Mouse (Mus musculus) kidney, embryonic 14.5 days (tissue): Measurements from ENCODE around the gene Krtap3-3. TPM values are rescaled to one million over a fixed set of nuclear protein-coding genes. Genes with fewer than 3 reads are reported as not detected.
A peak's percentile ranks its signal among the peaks of the same experiment; 100 is the strongest.
"Not testable (repeated sequence)": the region's sequence is repeated elsewhere in the genome, so short reads cannot be mapped to it uniquely, and the experiment has no call there.

Experiments used
- ATAC-seq: fragments of 200-750 bp; cut with Nextera tagmentation; 2 replicates; pipeline ENCODE4 v1.8.0; 2017; ENCODE audit warnings: moderate number of reproducible peaks, mild to moderate bottlenecking, moderate TSS enrichment, moderate library complexity; ENCODE audit not compliant: low FRiP score, low TSS enrichment
- H3K27ac ChIP-seq: fragments of 300-500 bp; sonication (generic); 2 replicates; pipeline ENCODE4 v1.5.1; 2014; ENCODE audit warnings: low read depth, mild to moderate bottlenecking, low read length, moderate library complexity, mixed read lengths
- H3K27me3 ChIP-seq: fragments of 300-500 bp; sonication (generic); 2 replicates; pipeline ENCODE4 v1.6.1; 2014; ENCODE audit warnings: mild to moderate bottlenecking, low read length; ENCODE audit not compliant: control insufficient read depth, insufficient read depth
- H3K36me3 ChIP-seq: fragments of 300-500 bp; sonication (generic); 2 replicates; pipeline ENCODE4 v1.6.1; 2014; ENCODE audit warnings: low read length, mixed read lengths; ENCODE audit not compliant: control insufficient read depth, insufficient read depth
- H3K4me1 ChIP-seq: fragments of 300-500 bp; sonication (generic); 2 replicates; pipeline ENCODE4 v1.6.1; 2014; ENCODE audit warnings: low read length, mixed read lengths; ENCODE audit not compliant: control insufficient read depth, insufficient read depth
- H3K4me2 ChIP-seq: fragments of 300-500 bp; sonication (generic); replicated peaks from 2 replicates; pipeline ENCODE4 v1.6.1; 2014; ENCODE audit warnings: low read depth, mild to moderate bottlenecking, low read length
- H3K4me3 ChIP-seq: fragments of 300-500 bp; sonication (generic); 2 replicates; pipeline ENCODE4 v1.5.1; 2014; ENCODE audit warnings: mild to moderate bottlenecking, low read length
- H3K9ac ChIP-seq: fragments of 300-500 bp; sonication (generic); 2 replicates; pipeline ENCODE4 v1.6.1; 2014; ENCODE audit warnings: low read depth, mild to moderate bottlenecking, low read length, moderate library complexity
- H3K9me3 ChIP-seq: fragments of 300-500 bp; sonication (generic); 2 replicates; pipeline ENCODE4 v1.6.1; 2016; ENCODE audit warnings: low read length; ENCODE audit not compliant: control insufficient read depth
- WGBS: fragments of 180-500 bp; shearing (Covaris S2); extraction: QIAGEN DNeasy Blood & Tissue Kit; methylation state at CpG from one replicate; pipeline ENCODE4 v1.1.7; 2014; 5-methylcytosine and 5-hydroxymethylcytosine counted together
- polyA plus RNA-seq: library from polyadenylated mRNA; unstranded; fragments of >200 nt; fragmentation: Nextera tagmentation; extraction: Ambion mirVana; gene quantifications from 2 replicates; pipeline ENCODE4 v1.2.1, GENCODE M21; 2014

Krtap3-3 gene
- not detected in 2 replicates for polyA plus RNA-seq

DNA sequence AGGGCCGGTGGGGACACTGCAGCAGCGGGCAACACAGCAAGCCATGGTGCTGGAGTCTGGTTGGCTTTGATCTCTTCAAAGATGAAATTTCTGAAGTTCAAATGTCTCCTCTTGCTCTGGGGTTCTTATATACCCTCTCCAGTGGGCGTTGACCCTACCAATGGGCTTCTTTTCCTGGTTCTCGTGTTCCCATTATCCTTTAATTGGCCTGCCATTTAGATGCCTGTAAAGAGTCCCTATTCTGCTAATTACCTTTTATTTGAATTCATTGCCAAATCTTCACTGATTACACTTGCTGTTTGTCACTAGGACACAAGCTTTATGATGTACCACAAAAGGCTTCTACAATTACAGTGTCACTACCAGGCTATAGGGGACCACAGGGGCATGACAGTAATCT, at the start of gene Krtap3-3:
Krtap3-3 (minus strand) TSS at position 101 of the 400 bp plus-strand sequence.
- no peak within 1 kb of the TSS for H3K9ac ChIP-seq
- no peak within 1 kb of the TSS for H3K4me2 ChIP-seq
- no peaks in the 10 kb centered on the region for H3K9me3 ChIP-seq
- H3K36me3 ChIP-seq = no peaks in the 10 kb centered on the region
- no peaks in the 10 kb centered on the region for H3K4me1 ChIP-seq
- ATAC-seq = no peak
- WGBS = 31% methylated on average over 4 of the region's 4 CpGs
- H3K27ac ChIP-seq = no peak within 1 kb of the TSS
- H3K27me3 ChIP-seq = no peaks in the 10 kb centered on the region
- H3K4me3 ChIP-seq = no peak within 1 kb of the TSS

- not testable (repeated sequence) for H3K27me3 ChIP-seq
Observed at GRCm38 (mm10) chr11:99597742-99598141, 47.1 kb upstream of the Krtap3-3 start, which contains the start of gene Krtap9-3. Gene Krtap9-3 (minus strand): TSS chr11:99598105.

GRCm38 (mm10) chr11:99590981-99591380, 40.3 kb upstream of the Krtap3-3 start, which contains the start of gene Krtap1-3:
Gene Krtap1-3 (minus strand): TSS chr11:99591339.
- no peak within 1 kb of the TSS for H3K27ac ChIP-seq
- no peaks in the 10 kb centered on the region for H3K9me3 ChIP-seq
- H3K36me3 ChIP-seq = no peaks in the 10 kb centered on the region
- no peaks in the 10 kb centered on the region for H3K4me1 ChIP-seq
- no peak within 1 kb of the TSS for H3K9ac ChIP-seq
- ATAC-seq = no peak
- no peak within 1 kb of the TSS for H3K4me2 ChIP-seq
- no peaks in the 10 kb centered on the region for H3K27me3 ChIP-seq
- no peak within 1 kb of the TSS for H3K4me3 ChIP-seq
- WGBS = 92% methylated on average over 6 of the region's 6 CpGs

More at GRCm38 (mm10) chr11:99597742-99598141, 47.1 kb upstream of the Krtap3-3 start, which contains the start of gene Krtap9-3:
- not testable (repeated sequence) for H3K27ac ChIP-seq, ATAC-seq, H3K4me2 ChIP-seq, H3K4me3 ChIP-seq, H3K9ac ChIP-seq, H3K36me3 ChIP-seq, H3K4me1 ChIP-seq, H3K9me3 ChIP-seq
- WGBS = 81% methylated on average over 6 of the region's 6 CpGs

GRCm38 (mm10) chr11:99585096-99585495, 34.4 kb upstream of the Krtap3-3 start:
- H3K4me3 ChIP-seq = no peak overlapping the region
- ATAC-seq = no peak
- 90% methylated on average over 7 of the region's 7 CpGs for WGBS

DNA sequence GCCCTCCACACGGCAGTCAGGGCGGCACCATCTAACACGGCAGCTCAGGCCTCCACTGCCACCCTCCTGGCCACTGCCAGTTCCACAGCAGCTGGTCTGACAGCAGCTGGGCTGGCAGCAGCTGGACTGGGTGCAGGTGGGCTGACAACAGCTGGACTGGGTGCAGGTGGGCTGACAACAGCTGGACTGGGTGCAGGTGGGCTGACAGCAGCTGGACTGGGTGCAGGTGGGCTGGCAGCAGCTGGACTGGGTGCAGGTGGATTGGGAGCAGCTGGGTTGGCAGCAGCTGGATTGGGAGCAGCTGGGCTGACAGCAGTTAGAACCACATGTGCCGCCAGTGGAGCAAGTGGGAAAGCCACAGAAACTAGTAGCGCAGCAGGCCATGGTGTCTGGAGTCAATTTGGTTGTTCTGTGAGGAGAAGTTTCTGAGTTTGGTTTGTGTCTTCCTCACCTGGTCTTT, 32.6 kb upstream of the Krtap3-3 start, which contains the start of gene Krtap1-4:
Krtap1-4 (minus strand) TSS at position 410 of the 460 bp plus-strand sequence.
- Histone ChIP-seq H3K4me2 (no peak within 1 kb of the TSS), H3K4me3 (no peak within 1 kb of the TSS), H3K36me3 (no peaks in the 10 kb centered on the region), H3K9ac (no peak within 1 kb of the TSS), H3K9me3 (no peaks in the 10 kb centered on the region), H3K27ac (no peak within 1 kb of the TSS), H3K27me3 (no peaks in the 10 kb centered on the region), H3K4me1 (no peaks in the 10 kb centered on the region)
- 75% methylated on average over 5 of the region's 5 CpGs for WGBS
- ATAC-seq = no peak

More at GRCm38 (mm10) chr11:99585096-99585495, 34.4 kb upstream of the Krtap3-3 start:
- Histone ChIP-seq H3K9ac (no peak overlapping the region), H3K4me1 (no peaks in the 10 kb centered on the region), H3K27me3 (no peaks in the 10 kb centered on the region), H3K27ac (no peak overlapping the region), H3K36me3 (no peaks in the 10 kb centered on the region), H3K4me2 (no peak overlapping the region), H3K9me3 (no peaks in the 10 kb centered on the region)

DNA sequence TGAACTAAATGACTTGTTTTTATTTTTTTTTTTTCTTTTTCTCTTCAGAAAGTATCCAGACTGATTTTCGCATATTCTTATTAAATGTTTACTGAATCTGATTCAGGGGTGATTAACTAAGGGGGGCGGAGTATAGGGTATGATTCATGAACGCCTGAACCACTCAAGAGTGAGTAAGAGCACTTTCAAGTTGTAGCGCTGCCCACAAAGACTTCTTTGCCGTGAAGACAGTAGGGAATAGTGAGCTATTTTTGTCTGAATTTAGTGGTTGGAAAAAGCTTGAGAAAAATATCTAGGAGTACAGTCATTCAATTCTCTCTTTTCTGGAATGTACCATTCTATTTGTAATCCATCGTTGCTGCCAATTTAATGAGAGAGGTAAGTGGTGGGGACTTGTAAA, 30.9 kb upstream of the Krtap3-3 start:
- no peak for ATAC-seq
- Histone ChIP-seq H3K9me3 (no peaks in the 10 kb centered on the region), H3K4me2 (no peak overlapping the region), H3K4me1 (no peaks in the 10 kb centered on the region), H3K9ac (no peak overlapping the region), H3K36me3 (no peaks in the 10 kb centered on the region), H3K27me3 (no peaks in the 10 kb centered on the region), H3K4me3 (no peak overlapping the region), H3K27ac (no peak overlapping the region)
- 87% methylated on average over 6 of the region's 6 CpGs for WGBS

DNA sequence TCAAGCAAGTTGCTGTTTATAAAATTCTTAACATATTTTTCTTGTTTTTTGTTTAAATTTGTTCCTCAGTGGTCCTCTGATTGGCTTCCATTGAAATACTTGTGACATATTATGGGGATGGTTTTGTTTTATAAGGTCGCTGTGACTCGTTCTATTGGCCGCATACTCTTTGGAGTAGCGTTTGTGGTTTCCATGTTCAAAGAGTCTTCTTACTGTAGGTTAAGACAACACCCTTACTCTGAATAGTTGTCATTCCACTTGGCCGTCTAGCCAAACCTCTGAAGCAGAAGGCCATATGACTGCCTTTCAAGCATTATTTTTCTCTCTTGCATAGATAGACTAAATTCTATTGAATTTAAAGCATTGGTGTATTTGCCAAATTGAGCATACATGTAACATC, 30.4 kb upstream of the Krtap3-3 start:
- no peak for ATAC-seq

DNA sequence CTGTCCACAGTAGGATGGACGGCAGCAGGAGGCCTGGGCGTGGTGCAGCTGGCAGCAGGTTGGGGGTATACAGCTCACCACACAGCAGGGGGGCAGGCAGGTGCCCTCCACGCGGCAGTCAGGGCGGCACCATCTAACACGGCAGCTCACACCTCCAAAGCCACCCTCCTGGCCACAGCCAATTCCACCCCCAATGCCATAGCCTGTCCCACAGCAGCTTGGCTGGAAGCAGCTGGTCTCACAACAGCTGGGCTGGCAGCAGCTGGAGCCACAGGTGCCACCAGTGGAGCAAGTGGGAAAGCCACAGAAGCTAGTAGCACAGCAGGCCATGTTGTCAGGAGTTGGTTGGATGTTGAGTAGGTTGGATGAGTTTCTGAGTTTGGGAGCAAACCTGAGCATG, 30.0 kb upstream of the Krtap3-3 start, which contains the start of gene Krtap1-5:
Krtap1-5 (minus strand) TSS at position 381 of the 400 bp plus-strand sequence.
- 81% methylated on average over 6 of the region's 6 CpGs for WGBS
- ATAC-seq = no peak
- Histone ChIP-seq H3K27me3 (no peaks in the 10 kb centered on the region), H3K4me1 (no peaks in the 10 kb centered on the region), H3K4me2 (no peak within 1 kb of the TSS), H3K9ac (no peak within 1 kb of the TSS), H3K36me3 (no peaks in the 10 kb centered on the region), H3K9me3 (no peaks in the 10 kb centered on the region), H3K4me3 (no peak within 1 kb of the TSS), H3K27ac (no peak within 1 kb of the TSS)

More for the DNA sequence above, 30.4 kb upstream of the Krtap3-3 start:
- Histone ChIP-seq H3K9ac (no peak overlapping the region), H3K4me1 (no peaks in the 10 kb centered on the region), H3K4me2 (no peak overlapping the region), H3K4me3 (no peak overlapping the region), H3K27me3 (no peaks in the 10 kb centered on the region), H3K36me3 (no peaks in the 10 kb centered on the region), H3K9me3 (no peaks in the 10 kb centered on the region), H3K27ac (no peak overlapping the region)
- 92% methylated on average over 5 of the region's 5 CpGs for WGBS

DNA sequence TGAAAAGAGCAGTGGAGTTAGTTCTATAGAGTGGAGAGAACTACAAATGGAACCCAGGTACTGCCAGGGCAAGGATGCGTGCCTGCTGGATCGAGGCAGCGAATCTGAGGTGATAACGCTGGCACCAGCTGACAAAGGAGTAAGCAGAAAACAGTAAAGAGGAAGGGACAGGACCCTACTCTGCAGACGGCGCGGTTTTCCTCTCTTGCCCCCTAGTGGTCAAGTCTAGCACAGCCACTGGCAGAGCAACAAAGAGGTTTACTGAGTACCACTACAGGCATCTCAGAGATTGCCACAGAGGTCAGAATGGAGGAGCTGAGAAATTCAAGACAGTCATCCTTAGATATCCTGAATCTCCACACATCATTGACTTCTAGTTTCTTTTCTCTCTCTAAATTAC, 23.4 kb upstream of the Krtap3-3 start:
- H3K36me3 ChIP-seq = no peaks in the 10 kb centered on the region
- 5% methylated on average over 7 of the region's 7 CpGs for WGBS
- H3K4me1 ChIP-seq = no peaks in the 10 kb centered on the region
- no peaks in the 10 kb centered on the region for H3K27me3 ChIP-seq
- H3K27ac ChIP-seq = no peak overlapping the region
- ATAC-seq = no peak; the same call in 1 of the 2 replicates
- peak overlapping the region; percentile 25; the same call in 1 of the 2 replicates for H3K4me2 ChIP-seq
- no peak overlapping the region for H3K4me3 ChIP-seq
- H3K9me3 ChIP-seq = no peaks in the 10 kb centered on the region
- H3K9ac ChIP-seq = no peak overlapping the region
